Mouse (Mus musculus) embryonic facial prominence, embryonic 15.5 days (tissue): Measurements from ENCODE around the gene Selp. TPM values are rescaled to one million over a fixed set of nuclear protein-coding genes. Genes with fewer than 3 reads are reported as not detected.

Experiments
- ATAC-seq: fragments of 200-750 bp; cut with Nextera tagmentation; 2 replicates; pipeline ENCODE4 v1.8.0; 2017; ENCODE audit warnings: low read depth, moderate TSS enrichment; ENCODE audit not compliant: insufficient number of reproducible peaks, low FRiP score, low TSS enrichment
- H3K27ac ChIP-seq: fragments of 300-500 bp; sonication (generic); replicated peaks from 2 replicates; pipeline ENCODE4 v1.5.1; 2015; ENCODE audit warnings: mild to moderate bottlenecking, inconsistent platforms
- H3K27me3 ChIP-seq: fragments of 300-500 bp; sonication (generic); 2 replicates; pipeline ENCODE4 v1.6.1; 2015; ENCODE audit warnings: inconsistent platforms
- H3K36me3 ChIP-seq: fragments of 300-500 bp; sonication (generic); 2 replicates; pipeline ENCODE4 v1.6.1; 2015; ENCODE audit warnings: mild to moderate bottlenecking, inconsistent platforms
- H3K4me1 ChIP-seq: fragments of 300-500 bp; sonication (generic); 2 replicates; pipeline ENCODE4 v1.6.1; 2015; ENCODE audit warnings: inconsistent platforms
- H3K4me2 ChIP-seq: fragments of 300-500 bp; sonication (generic); replicated peaks from 2 replicates; pipeline ENCODE4 v1.6.1; 2015; ENCODE audit warnings: mild to moderate bottlenecking, inconsistent platforms
- H3K4me3 ChIP-seq: fragments of 300-500 bp; sonication (generic); replicated peaks from 2 replicates; pipeline ENCODE4 v1.5.1; 2015; ENCODE audit warnings: mild to moderate bottlenecking, inconsistent platforms
- H3K9ac ChIP-seq: fragments of 300-500 bp; sonication (generic); 2 replicates; pipeline ENCODE4 v1.6.1; 2015; ENCODE audit warnings: inconsistent platforms
- H3K9me3 ChIP-seq: fragments of 300-500 bp; sonication (generic); replicated peaks from 2 replicates; pipeline ENCODE4 v1.6.1; 2016; ENCODE audit warnings: inconsistent platforms
- WGBS: fragments of 180-500 bp; shearing (Covaris S2); methylation state at CpG from one replicate; pipeline ENCODE4 v1.1.7; 2015; 5-methylcytosine and 5-hydroxymethylcytosine counted together
- polyA plus RNA-seq: library from polyadenylated mRNA; unstranded; fragments of >200 nt; fragmentation: Nextera tagmentation; extraction: Ambion mirVana; gene quantifications from 2 replicates; pipeline ENCODE4 v1.2.1, GENCODE M21; 2015

Gene Selp
- polyA plus RNA-seq, 1 experiment from 2014 or later, result 0.20 TPM

DNA sequence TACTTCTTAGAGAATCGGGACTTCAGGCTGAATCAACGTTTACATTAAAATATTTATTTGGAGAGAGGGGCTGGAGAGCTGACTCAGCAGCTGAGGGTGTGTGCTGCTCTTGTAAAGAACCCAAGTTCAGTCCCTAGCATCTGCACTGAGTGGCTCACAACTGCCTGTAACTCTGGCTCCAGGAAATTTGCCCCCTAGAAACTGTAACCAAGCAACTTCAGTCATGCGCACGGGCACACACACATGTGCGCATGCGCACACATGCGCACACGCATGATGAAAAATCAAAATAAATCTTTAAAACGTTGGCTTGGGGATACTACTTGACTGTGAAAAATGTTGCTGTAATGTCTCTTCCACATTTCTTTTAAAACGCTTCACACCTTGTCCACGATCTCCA lies 36.0 kb upstream of the Selp start:
- H3K27ac ChIP-seq, result no peak overlapping the region
- no peaks in the 10 kb centered on the region for H3K4me1 ChIP-seq
- WGBS, result 80% methylated on average over 11 of the region's 11 CpGs
- H3K4me2 ChIP-seq, result no peak overlapping the region
- H3K4me3 ChIP-seq, result no peak overlapping the region
- ATAC-seq, result no peak
- H3K27me3 ChIP-seq, result no peaks in the 10 kb centered on the region
- H3K9ac ChIP-seq, result no peak overlapping the region
- no peaks in the 10 kb centered on the region for H3K36me3 ChIP-seq
- H3K9me3 ChIP-seq, result no peaks in the 10 kb centered on the region

DNA sequence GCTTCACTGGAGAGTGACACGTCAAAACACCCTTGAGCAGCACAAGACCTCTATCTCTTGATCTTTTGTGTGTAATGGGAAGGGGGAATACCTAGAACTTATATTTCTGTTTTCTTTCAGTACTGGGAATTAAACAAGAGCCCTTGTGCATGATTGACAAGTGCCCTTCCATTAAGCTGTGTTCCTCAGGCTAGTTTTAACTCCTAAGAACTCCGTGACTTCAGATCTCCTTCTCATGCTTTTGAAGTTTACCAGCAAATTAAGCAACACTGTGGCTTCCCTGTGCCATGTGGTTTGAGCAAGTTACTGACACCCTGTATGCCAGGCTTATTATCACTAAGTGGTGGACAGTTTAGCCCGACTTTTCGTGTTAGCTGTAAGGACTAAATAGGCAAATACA lies 32.0 kb upstream of the Selp start:
- H3K4me2 ChIP-seq, result no peak overlapping the region
- H3K4me3 ChIP-seq, result no peak overlapping the region
- H3K9ac ChIP-seq, result no peak overlapping the region
- no peaks in the 10 kb centered on the region for H3K27me3 ChIP-seq
- ATAC-seq, result no peak
- H3K9me3 ChIP-seq, result no peaks in the 10 kb centered on the region
- no peaks in the 10 kb centered on the region for H3K36me3 ChIP-seq
- H3K4me1 ChIP-seq, result no peaks in the 10 kb centered on the region
- no peak overlapping the region for H3K27ac ChIP-seq
- 77% methylated on average over 4 of the region's 4 CpGs for whole genome bisulfite sequencing

- no peaks in the 10 kb centered on the region for H3K9me3 ChIP-seq
- H3K4me3 ChIP-seq, result no peak overlapping the region
- H3K4me2 ChIP-seq, result no peak overlapping the region
- no peaks in the 10 kb centered on the region for H3K36me3 ChIP-seq
- H3K27me3 ChIP-seq, result no peaks in the 10 kb centered on the region
- no peak overlapping the region for H3K27ac ChIP-seq
- no peak for ATAC-seq
- no peaks in the 10 kb centered on the region for H3K4me1 ChIP-seq
- WGBS, result 76% methylated on average over 3 of the region's 3 CpGs
- H3K9ac ChIP-seq, result no peak overlapping the region
These were observed 28.3 kb upstream of the Selp start for GRCm38 (mm10) chr1:164086797-164087196.

GRCm38 (mm10) chr1:164087872-164088271 lies 27.2 kb upstream of the Selp start:
- no peak overlapping the region for H3K4me3 ChIP-seq
- ATAC-seq, result no peak
- H3K4me2 ChIP-seq, result no peak overlapping the region
- H3K4me1 ChIP-seq, result no peaks in the 10 kb centered on the region
- WGBS, result 83% methylated on average over 5 of the region's 5 CpGs
- no peaks in the 10 kb centered on the region for H3K36me3 ChIP-seq
- no peaks in the 10 kb centered on the region for H3K9me3 ChIP-seq
- H3K27me3 ChIP-seq, result no peaks in the 10 kb centered on the region
- no peak overlapping the region for H3K27ac ChIP-seq
- no peak overlapping the region for H3K9ac ChIP-seq

DNA sequence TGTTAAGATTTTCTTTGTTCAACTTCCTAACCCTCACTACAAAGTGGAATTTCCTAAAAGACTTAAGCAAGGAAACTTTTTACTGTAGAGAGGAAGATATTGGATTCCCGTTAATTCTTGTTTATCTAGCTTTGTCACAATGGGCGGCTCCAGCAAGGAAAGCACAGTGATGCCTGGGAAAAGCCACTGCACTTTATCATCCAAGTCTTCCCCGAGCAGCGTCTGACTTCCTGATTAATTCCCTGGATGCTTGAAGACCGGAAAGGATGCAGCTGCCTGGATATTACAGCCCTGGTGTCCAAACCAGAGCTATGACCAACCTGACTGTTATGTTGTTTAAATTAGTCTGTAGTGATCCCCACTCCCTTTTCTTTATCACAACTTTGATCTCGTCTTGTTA lies 18.3 kb upstream of the Selp start:
- Histone ChIP-seq H3K9me3 (no peaks in the 10 kb centered on the region), H3K36me3 (no peaks in the 10 kb centered on the region), H3K9ac (no peak overlapping the region), H3K27me3 (no peaks in the 10 kb centered on the region), H3K4me2 (no peak overlapping the region), H3K27ac (no peak overlapping the region), H3K4me1 (no peaks in the 10 kb centered on the region), H3K4me3 (no peak overlapping the region)
- WGBS, result 58% methylated on average over 6 of the region's 6 CpGs
- ATAC-seq, result no peak

GRCm38 (mm10) chr1:164097911-164098310 lies 17.2 kb upstream of the Selp start:
- Histone ChIP-seq H3K4me1 (no peaks in the 10 kb centered on the region), H3K36me3 (no peaks in the 10 kb centered on the region), H3K9ac (no peak overlapping the region), H3K4me3 (no peak overlapping the region), H3K9me3 (no peaks in the 10 kb centered on the region), H3K27me3 (no peaks in the 10 kb centered on the region), H3K4me2 (no peak overlapping the region), H3K27ac (no peak overlapping the region)
- WGBS, result 73% methylated on average over 2 of the region's 2 CpGs
- ATAC-seq, result no peak

- no peaks in the 10 kb centered on the region for H3K27me3 ChIP-seq
- no peak for ATAC-seq
- H3K36me3 ChIP-seq, result no peaks in the 10 kb centered on the region
- H3K9ac ChIP-seq, result no peak overlapping the region
- no peak overlapping the region for H3K27ac ChIP-seq
- H3K9me3 ChIP-seq, result no peaks in the 10 kb centered on the region
- H3K4me3 ChIP-seq, result no peak overlapping the region
- H3K4me2 ChIP-seq, result no peak overlapping the region
- no peaks in the 10 kb centered on the region for H3K4me1 ChIP-seq
- 61% methylated on average over 2 of the region's 2 CpGs for WGBS
These were observed 16.7 kb upstream of the Selp start for GRCm38 (mm10) chr1:164098372-164098771.

DNA sequence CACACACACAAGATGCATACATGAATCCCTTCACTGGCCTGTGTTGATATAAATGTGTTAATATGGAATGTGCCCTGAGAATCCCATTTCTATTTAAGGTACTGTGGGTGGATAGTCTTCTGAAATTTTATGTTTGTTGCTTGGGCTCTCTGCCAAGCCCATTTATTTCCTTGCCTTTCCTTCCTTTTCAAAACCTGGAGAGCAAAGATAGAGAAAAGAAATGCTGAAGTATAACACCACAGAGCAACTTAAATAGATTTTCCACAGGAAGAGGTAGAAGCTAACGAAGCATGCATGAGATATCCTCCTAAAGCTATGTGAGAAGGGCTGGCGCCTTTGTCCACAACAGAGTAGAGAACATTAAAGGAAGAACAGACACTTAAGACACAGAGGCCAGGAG lies 5.3 kb upstream of the Selp start:
- Histone ChIP-seq H3K9me3 (no peaks in the 10 kb centered on the region), H3K36me3 (no peaks in the 10 kb centered on the region), H3K4me1 (no peaks in the 10 kb centered on the region), H3K4me3 (no peak overlapping the region), H3K4me2 (no peak overlapping the region), H3K27ac (no peak overlapping the region), H3K27me3 (no peaks in the 10 kb centered on the region), H3K9ac (no peak overlapping the region)
- ATAC-seq, result no peak
- WGBS, result 78% methylated on average over 2 of the region's 2 CpGs

DNA sequence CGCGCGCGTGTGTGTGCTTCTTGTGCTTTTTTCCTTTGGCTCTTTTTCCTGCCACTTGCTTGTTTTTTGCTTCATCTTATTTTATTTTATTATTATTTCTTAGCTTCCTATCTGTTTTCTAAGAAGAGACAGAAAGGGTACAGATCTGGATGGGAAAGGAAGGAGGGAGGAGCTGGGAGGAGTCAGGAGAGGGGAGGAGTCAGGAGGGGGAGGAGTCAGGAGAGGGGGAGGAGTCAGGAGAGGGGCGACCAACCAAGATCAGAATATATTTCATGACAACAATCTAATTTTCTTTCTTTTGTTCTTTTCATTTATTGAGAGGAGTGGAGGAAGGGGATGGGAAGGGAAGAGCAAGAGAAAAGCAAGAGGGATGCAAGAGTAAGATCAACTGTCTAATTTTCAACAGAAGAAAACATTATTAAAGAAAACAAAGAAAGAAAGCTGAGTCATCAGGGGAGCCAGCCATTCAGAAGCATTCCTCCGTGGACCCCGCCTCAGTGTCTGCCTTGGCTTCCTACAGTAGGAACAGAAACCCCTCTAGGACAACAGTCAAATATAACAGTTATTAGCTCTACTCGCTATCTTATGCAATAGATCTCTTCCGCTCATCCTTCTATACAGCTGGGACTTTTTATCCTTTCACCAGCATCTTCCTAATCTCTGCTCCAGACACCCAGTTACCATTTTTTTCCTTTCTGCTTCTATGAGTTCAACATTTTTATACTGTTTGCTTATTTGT lies 4.3 kb upstream of the Selp start:
- Histone ChIP-seq H3K4me2 (no peak overlapping the region), H3K9ac (no peak overlapping the region), H3K36me3 (no peaks in the 10 kb centered on the region), H3K9me3 (no peaks in the 10 kb centered on the region), H3K4me3 (no peak overlapping the region), H3K27ac (no peak overlapping the region), H3K27me3 (no peaks in the 10 kb centered on the region), H3K4me1 (no peaks in the 10 kb centered on the region)
- WGBS, result 93% methylated on average over 9 of the region's 9 CpGs
- no peak for ATAC-seq

GRCm38 (mm10) chr1:164114280-164114679 lies 784 bp upstream of the Selp start:
- no peak overlapping the region for H3K27ac ChIP-seq
- H3K4me3 ChIP-seq, result no peak overlapping the region
- ATAC-seq, result no peak
- 73% methylated on average over 5 of the region's 5 CpGs for WGBS
- H3K4me2 ChIP-seq, result no peak overlapping the region
- no peaks in the 10 kb centered on the region for H3K9me3 ChIP-seq
- no peaks in the 10 kb centered on the region for H3K36me3 ChIP-seq
- no peaks in the 10 kb centered on the region for H3K27me3 ChIP-seq
- no peak overlapping the region for H3K9ac ChIP-seq
- H3K4me1 ChIP-seq, result no peaks in the 10 kb centered on the region

GRCm38 (mm10) chr1:164115647-164116046 lies 583 bp downstream of the Selp start:
- Histone ChIP-seq H3K4me2 (no peak overlapping the region), H3K4me3 (no peak overlapping the region), H3K36me3 (no peaks in the 10 kb centered on the region), H3K4me1 (no peaks in the 10 kb centered on the region), H3K9me3 (no peaks in the 10 kb centered on the region), H3K9ac (no peak overlapping the region), H3K27ac (no peak overlapping the region), H3K27me3 (no peaks in the 10 kb centered on the region)
- WGBS, result 77% methylated on average over 6 of the region's 6 CpGs
- no peak for ATAC-seq

DNA sequence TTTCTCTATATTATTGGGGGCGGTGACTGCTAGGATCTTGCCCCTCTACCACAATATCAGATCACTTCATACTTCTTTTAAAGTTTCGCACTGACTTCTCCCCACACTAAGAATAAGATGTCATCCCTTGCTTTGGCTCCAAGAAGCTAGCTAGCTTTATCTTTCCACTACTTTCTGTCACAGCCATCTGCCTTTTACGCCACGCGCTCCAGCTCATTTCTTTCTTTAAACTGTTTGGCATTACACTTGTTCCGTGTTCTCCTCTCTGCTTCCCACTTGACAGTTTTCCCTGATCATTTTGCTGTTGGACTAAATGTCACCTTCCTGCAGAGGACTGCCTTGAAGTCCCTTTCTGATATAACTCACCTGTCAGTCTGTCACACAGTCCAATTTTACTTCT lies 2.8 kb downstream of the Selp start:
- no peaks in the 10 kb centered on the region for H3K27me3 ChIP-seq
- ATAC-seq, result no peak
- WGBS, result 91% methylated on average over 6 of the region's 6 CpGs

More for the DNA sequence above, 2.8 kb downstream of the Selp start:
- Histone ChIP-seq H3K4me2 (no peak overlapping the region), H3K36me3 (no peaks in the 10 kb centered on the region), H3K4me3 (no peak overlapping the region), H3K9ac (no peak overlapping the region), H3K4me1 (no peaks in the 10 kb centered on the region), H3K27ac (no peak overlapping the region), H3K9me3 (no peaks in the 10 kb centered on the region)
